Mouse (Mus musculus) kidney, embryonic 16.5 days (tissue): Measurements from ENCODE around the gene Usp35. TPM values are rescaled to one million over a fixed set of nuclear protein-coding genes. Genes with fewer than 3 reads are reported as not detected.

ENCODE experiments used
- ATAC-seq: fragments of 200-750 bp; cut with Nextera tagmentation; 2 replicates; pipeline ENCODE4 v1.8.0; 2017; ENCODE audit warnings: moderate TSS enrichment; ENCODE audit not compliant: low FRiP score, low TSS enrichment
- H3K27ac ChIP-seq: fragments of 300-500 bp; sonication (generic); 2 replicates; pipeline ENCODE4 v1.5.1; 2014; ENCODE audit warnings: low read length
- H3K27me3 ChIP-seq: fragments of 300-500 bp; sonication (generic); 2 replicates; pipeline ENCODE4 v1.6.1; 2014; ENCODE audit warnings: low read length, control low read depth, mixed read lengths; ENCODE audit not compliant: insufficient read depth
- H3K36me3 ChIP-seq: fragments of 300-500 bp; sonication (generic); 2 replicates; pipeline ENCODE4 v1.6.1; 2014; ENCODE audit warnings: low read length, control low read depth, mixed read lengths; ENCODE audit not compliant: insufficient read depth
- H3K4me1 ChIP-seq: fragments of 300-500 bp; sonication (generic); 2 replicates; pipeline ENCODE4 v1.6.1; 2014; ENCODE audit warnings: low read length, control low read depth, mixed read lengths; ENCODE audit not compliant: insufficient read depth
- H3K4me2 ChIP-seq: fragments of 300-500 bp; sonication (generic); replicated peaks from 2 replicates; pipeline ENCODE4 v1.6.1; 2014; ENCODE audit warnings: low read depth, low read length
- H3K4me3 ChIP-seq: fragments of 300-500 bp; sonication (generic); 2 replicates; pipeline ENCODE4 v1.5.1; 2014; ENCODE audit warnings: mild to moderate bottlenecking, low read length
- H3K9ac ChIP-seq: fragments of 300-500 bp; sonication (generic); replicated peaks from 2 replicates; pipeline ENCODE4 v1.6.1; 2014; ENCODE audit warnings: low read length
- H3K9me3 ChIP-seq: fragments of 300-500 bp; sonication (generic); 2 replicates; pipeline ENCODE4 v1.6.1; 2016; ENCODE audit warnings: low read length, control low read depth
- WGBS: fragments of 180-500 bp; shearing (Covaris S2); extraction: QIAGEN DNeasy Blood & Tissue Kit; methylation state at CpG from one replicate; pipeline ENCODE4 v1.1.7; 2014; 5-methylcytosine and 5-hydroxymethylcytosine counted together
- polyA plus RNA-seq: library from polyadenylated mRNA; unstranded; fragments of >200 nt; fragmentation: Nextera tagmentation; extraction: Ambion mirVana; gene quantifications from 2 replicates; pipeline ENCODE4 v1.2.1, GENCODE M21; 2015

Gene Usp35
- polyA plus RNA-seq, 1 experiment from 2014 or later, result 1.7 TPM

- Histone ChIP-seq H3K9ac (no peak overlapping the region), H3K4me2 (no peak overlapping the region), H3K4me3 (no peak overlapping the region), H3K4me1 (peaks cover 12% of the 10 kb centered on the region), H3K27ac (no peak overlapping the region), H3K9me3 (no peaks in the 10 kb centered on the region), H3K36me3 (no peaks in the 10 kb centered on the region; the same call in 1 of the 2 replicates), H3K27me3 (peaks cover 35% of the 10 kb centered on the region)
- no peak for ATAC-seq
- 87% methylated on average over 8 of the region's 8 CpGs for WGBS
Observed at GRCm38 (mm10) chr7:97324342-97324741, 7.5 kb downstream of the Usp35 start.

- Histone ChIP-seq H3K27me3 (no peaks in the 10 kb centered on the region), H3K9ac (no peak overlapping the region), H3K4me1 (no peaks in the 10 kb centered on the region), H3K4me2 (no peak overlapping the region), H3K9me3 (no peaks in the 10 kb centered on the region), H3K27ac (no peak overlapping the region), H3K4me3 (no peak overlapping the region), H3K36me3 (no peaks in the 10 kb centered on the region; the same call in 1 of the 2 replicates)
- no peak for ATAC-seq
- WGBS, result 82% methylated on average over 3 of the region's 3 CpGs
Observed at GRCm38 (mm10) chr7:97317706-97318105, 14.1 kb downstream of the Usp35 start.

GRCm38 (mm10) chr7:97315656-97316055 is 16.2 kb downstream of the Usp35 start:
- H3K9ac ChIP-seq, result no peak overlapping the region
- no peak overlapping the region for H3K27ac ChIP-seq
- peaks cover 4% of the 10 kb centered on the region; the same call in 1 of the 2 replicates for H3K36me3 ChIP-seq
- H3K27me3 ChIP-seq, result no peaks in the 10 kb centered on the region
- H3K4me1 ChIP-seq, result no peaks in the 10 kb centered on the region
- H3K9me3 ChIP-seq, result no peaks in the 10 kb centered on the region
- no peak overlapping the region for H3K4me3 ChIP-seq
- no peak overlapping the region for H3K4me2 ChIP-seq
- WGBS, result 78% methylated on average over 6 of the region's 6 CpGs
- ATAC-seq, result no peak

- no peak overlapping the region for H3K4me2 ChIP-seq
- 89% methylated on average over 5 of the region's 5 CpGs for WGBS
- H3K27me3 ChIP-seq, result no peaks in the 10 kb centered on the region
- no peak overlapping the region for H3K9ac ChIP-seq
- H3K9me3 ChIP-seq, result no peaks in the 10 kb centered on the region
- no peak overlapping the region for H3K27ac ChIP-seq
- no peak overlapping the region for H3K4me3 ChIP-seq
- peaks cover 9% of the 10 kb centered on the region for H3K36me3 ChIP-seq
- H3K4me1 ChIP-seq, result no peaks in the 10 kb centered on the region
- ATAC-seq, result no peak
Observed at GRCm38 (mm10) chr7:97314646-97315045, 17.2 kb downstream of the Usp35 start.

DNA sequence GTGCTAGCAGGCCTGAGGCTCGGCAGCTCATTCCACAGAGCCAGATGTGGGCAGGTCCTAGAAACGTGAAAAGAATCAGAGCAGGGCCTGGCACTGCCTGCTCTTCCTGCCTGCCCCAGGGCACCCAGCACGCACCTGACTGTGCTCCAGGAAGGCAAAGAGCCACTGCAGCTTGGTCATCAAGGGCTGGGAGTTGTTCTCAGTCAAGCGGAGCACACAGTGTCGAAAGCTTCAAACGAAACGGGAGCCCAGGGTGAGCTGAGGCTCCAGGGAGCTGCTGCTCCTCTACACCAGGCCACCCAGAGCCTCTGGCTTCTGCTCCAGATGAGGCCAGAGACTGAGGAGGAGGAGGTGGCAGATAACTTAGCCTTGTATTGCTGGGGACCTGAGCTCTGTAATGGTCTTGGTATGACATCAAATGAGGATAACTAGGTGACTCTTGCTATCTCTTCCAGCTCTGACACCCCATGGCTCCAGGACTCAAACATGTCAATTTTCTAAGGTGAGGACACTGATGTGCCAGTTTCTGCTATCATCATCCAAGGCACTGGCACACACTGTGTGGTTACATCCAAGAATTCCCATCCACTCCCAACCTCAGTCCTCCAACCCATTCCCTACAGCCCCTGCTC is 18.3 kb downstream of the Usp35 start:
- WGBS, result 60% methylated on average over 7 of the region's 7 CpGs
- Histone ChIP-seq H3K27me3 (no peaks in the 10 kb centered on the region), H3K4me1 (no peaks in the 10 kb centered on the region), H3K36me3 (peaks cover 21% of the 10 kb centered on the region), H3K9me3 (peaks cover 2% of the 10 kb centered on the region; the same call in 1 of the 2 replicates), H3K27ac (no peak overlapping the region), H3K4me2 (no peak overlapping the region), H3K9ac (no peak overlapping the region), H3K4me3 (no peak overlapping the region)
- peak; percentile 20; the same call in 1 of the 2 replicates for ATAC-seq

GRCm38 (mm10) chr7:97312856-97313255 is 19.0 kb downstream of the Usp35 start:
- WGBS, result 93% methylated on average over 6 of the region's 6 CpGs
- peaks cover 3% of the 10 kb centered on the region; the same call in 1 of the 2 replicates for H3K9me3 ChIP-seq
- H3K4me1 ChIP-seq, result no peaks in the 10 kb centered on the region
- ATAC-seq, result 0 out of 2 replicates have a peak, but pooled peaks have one; percentile 16
- no peaks in the 10 kb centered on the region for H3K27me3 ChIP-seq
- no peak overlapping the region for H3K4me3 ChIP-seq
- H3K9ac ChIP-seq, result no peak overlapping the region
- no peak overlapping the region for H3K4me2 ChIP-seq
- H3K36me3 ChIP-seq, result peaks cover 26% of the 10 kb centered on the region
- H3K27ac ChIP-seq, result no peak overlapping the region

GRCm38 (mm10) chr7:97312196-97312595 is 19.6 kb downstream of the Usp35 start:
- WGBS, result 89% methylated on average over 17 of the region's 17 CpGs
- Histone ChIP-seq H3K9ac (no peak overlapping the region), H3K4me1 (no peaks in the 10 kb centered on the region), H3K4me2 (no peak overlapping the region), H3K4me3 (no peak overlapping the region), H3K27ac (no peak overlapping the region), H3K36me3 (peaks cover 32% of the 10 kb centered on the region), H3K27me3 (no peaks in the 10 kb centered on the region), H3K9me3 (peaks cover 3% of the 10 kb centered on the region; the same call in 1 of the 2 replicates)
- no peak for ATAC-seq

DNA sequence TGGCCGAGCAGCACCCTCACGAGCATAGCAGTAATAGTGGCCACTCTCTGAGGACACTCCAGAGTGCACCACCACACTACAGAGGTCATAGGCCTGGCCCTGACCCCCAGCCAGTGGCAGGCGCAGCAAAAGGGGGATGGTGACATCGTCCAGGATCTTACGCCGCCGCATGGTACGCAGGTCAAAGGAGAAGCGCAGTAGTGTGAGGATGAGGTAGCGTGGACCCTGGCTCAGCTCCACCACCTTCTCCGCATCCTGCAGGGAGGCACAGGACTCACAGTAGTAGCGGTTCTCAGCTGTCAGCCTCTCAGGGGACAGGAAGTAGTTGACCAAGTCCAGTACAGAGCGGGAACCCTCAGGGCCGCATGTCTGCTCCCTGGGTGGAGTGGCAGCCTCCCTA is 20.2 kb downstream of the Usp35 start:
- H3K36me3 ChIP-seq, result peaks cover 36% of the 10 kb centered on the region
- WGBS, result 89% methylated on average over 14 of the region's 14 CpGs

DNA sequence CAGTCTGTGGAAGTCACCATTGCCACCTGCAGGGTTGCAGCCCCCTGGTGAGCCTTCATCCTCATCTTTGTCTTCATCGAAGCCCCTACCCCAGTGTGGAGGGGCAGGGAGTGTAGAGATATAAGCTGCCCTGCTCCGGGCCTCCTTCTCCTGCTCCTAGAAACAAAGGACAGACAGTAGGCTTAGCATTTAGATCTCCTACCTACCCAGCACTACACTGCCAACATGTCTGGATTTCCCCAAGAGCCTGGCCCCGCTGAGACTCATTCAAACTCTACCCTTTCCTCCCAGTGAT is 21.5 kb downstream of the Usp35 start:
- Histone ChIP-seq H3K27me3 (no peaks in the 10 kb centered on the region), H3K9ac (no peak overlapping the region), H3K4me1 (no peaks in the 10 kb centered on the region), H3K4me2 (no peak overlapping the region), H3K9me3 (peaks cover 3% of the 10 kb centered on the region; the same call in 1 of the 2 replicates), H3K4me3 (no peak overlapping the region), H3K36me3 (peaks cover 49% of the 10 kb centered on the region), H3K27ac (no peak overlapping the region)
- ATAC-seq, result no peak
- 97% methylated on average over 3 of the region's 3 CpGs for WGBS

More for the DNA sequence above, 20.2 kb downstream of the Usp35 start:
- Histone ChIP-seq H3K9ac (no peak overlapping the region), H3K27me3 (no peaks in the 10 kb centered on the region), H3K4me3 (no peak overlapping the region), H3K4me1 (no peaks in the 10 kb centered on the region), H3K4me2 (no peak overlapping the region), H3K9me3 (peaks cover 3% of the 10 kb centered on the region; the same call in 1 of the 2 replicates), H3K27ac (no peak overlapping the region)
- no peak for ATAC-seq

- peaks cover 55% of the 10 kb centered on the region for H3K36me3 ChIP-seq
- no peak overlapping the region for H3K4me3 ChIP-seq
- H3K9me3 ChIP-seq, result peaks cover 3% of the 10 kb centered on the region; the same call in 1 of the 2 replicates
- H3K27ac ChIP-seq, result no peak overlapping the region
- WGBS, result 90% methylated on average over 4 of the region's 4 CpGs
- no peaks in the 10 kb centered on the region for H3K27me3 ChIP-seq
- H3K9ac ChIP-seq, result no peak overlapping the region
- no peak overlapping the region for H3K4me2 ChIP-seq
- no peak for ATAC-seq
- H3K4me1 ChIP-seq, result no peaks in the 10 kb centered on the region
Observed at GRCm38 (mm10) chr7:97309461-97310340, 22.1 kb downstream of the Usp35 start.
